Mouse (Mus musculus) thymus, adult 2 months (tissue): ENCODE data around the gene Acvr2a.

Experiments used
- CTCF ChIP-seq: fragments of 200-500 bp; IDR thresholded peaks from 2 replicates; pipeline ENCODE4 v1.5.1; 2012; ENCODE audit warnings: mild to moderate bottlenecking, control low read depth, low read length, moderate library complexity, borderline replicate concordance; ENCODE audit not compliant: control insufficient read depth, poor library complexity, insufficient read depth; ENCODE audit errors: extremely low read depth
- POLR2A ChIP-seq: fragments of 200-500 bp; IDR thresholded peaks from 2 replicates; pipeline ENCODE4 v1.6.1; 2012; ENCODE audit warnings: mild to moderate bottlenecking, low read length, control low read depth, moderate library complexity; ENCODE audit not compliant: control insufficient read depth, poor library complexity, insufficient read depth; ENCODE audit errors: extremely low read depth

DNA sequence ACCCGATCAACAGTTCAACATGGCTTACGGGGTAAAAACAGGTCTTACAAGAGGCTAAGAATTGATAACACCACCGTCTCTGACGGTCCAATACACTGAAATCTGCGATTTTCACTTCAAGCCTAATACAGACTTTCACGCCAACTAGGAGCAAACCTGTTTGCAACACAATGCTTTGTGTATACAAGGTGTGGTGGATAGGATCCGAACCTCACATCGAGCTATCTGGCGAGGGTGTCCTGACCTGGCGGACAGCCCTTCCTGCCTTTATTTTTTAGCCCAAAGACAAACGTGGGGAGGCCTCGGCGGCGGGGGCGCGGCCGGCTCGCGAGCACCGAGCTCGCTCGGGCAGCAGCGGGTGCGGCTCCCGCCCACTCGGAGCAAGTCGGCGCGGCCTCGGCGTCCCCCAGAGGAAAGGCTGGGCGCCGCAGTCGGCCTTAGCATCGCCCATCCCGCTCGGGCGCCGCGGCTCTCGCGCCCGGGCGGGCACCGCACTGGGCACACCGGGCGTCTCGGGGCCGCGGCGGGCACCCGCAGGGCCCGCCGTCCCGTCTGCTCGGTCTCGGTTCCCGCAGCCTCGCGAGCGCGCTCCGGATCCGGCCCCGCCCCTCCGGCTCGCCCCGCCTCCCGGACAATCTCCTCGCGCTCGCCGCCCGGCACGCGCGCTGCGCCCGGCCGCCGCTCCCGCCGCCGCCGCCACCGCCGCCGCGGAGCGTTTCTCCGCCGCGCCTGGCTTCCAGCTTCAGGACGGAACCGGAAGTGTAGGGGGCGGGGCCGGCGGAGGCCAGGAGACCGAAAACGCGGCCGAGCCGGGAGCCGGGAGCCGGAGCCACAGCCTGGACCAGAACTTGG lies at the start of gene Acvr2a:
- TF ChIP-seq POLR2A (no peak), CTCF (no peak)
